Mouse (Mus musculus) adrenal gland (tissue): Measurements from ENCODE around the gene Gm813.

ENCODE experiments used
- intact Hi-C: fragments of 180-260 bp; cut with DNase I; formaldehyde crosslinking; loops from one replicate; pipeline ENCODE4 v1.15.1; 2025
- long read RNA-seq, 2 experiments: library from polyadenylated mRNA; unstranded; transcript quantifications; one replicate each; pipeline ENCODE4 v2.0.0; 2020; ENCODE audit warnings: borderline replicate concordance in 1 of 2; ENCODE audit not compliant: insufficient replicate concordance in 1 of 2

Gene Gm813
- long read RNA-seq, experiment 1: 0 reads
- long read RNA-seq, experiment 2: 0 reads

DNA sequence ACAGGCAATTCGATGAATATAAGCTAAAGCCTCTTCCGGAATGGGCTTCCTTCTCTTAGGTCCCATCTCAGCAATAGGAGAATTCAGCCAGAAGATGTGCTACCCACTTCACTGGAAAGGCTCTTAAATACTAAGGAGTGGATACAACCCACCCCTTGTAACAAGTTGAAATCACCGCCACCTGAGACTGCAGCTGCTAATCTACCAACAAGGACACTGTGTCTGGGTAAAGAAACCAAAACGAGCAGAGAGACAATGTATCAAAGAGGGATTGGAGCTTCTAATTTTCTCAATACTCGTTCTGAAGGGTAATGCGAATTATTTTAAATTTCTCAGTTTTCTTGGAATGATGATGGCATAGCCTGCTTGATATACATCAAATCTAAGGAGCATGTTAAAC, at the start of gene Gm813:
Gm813 (minus strand) TSS at position 101 of the 400 bp plus-strand sequence.
- intact Hi-C loops: no loop called here

DNA sequence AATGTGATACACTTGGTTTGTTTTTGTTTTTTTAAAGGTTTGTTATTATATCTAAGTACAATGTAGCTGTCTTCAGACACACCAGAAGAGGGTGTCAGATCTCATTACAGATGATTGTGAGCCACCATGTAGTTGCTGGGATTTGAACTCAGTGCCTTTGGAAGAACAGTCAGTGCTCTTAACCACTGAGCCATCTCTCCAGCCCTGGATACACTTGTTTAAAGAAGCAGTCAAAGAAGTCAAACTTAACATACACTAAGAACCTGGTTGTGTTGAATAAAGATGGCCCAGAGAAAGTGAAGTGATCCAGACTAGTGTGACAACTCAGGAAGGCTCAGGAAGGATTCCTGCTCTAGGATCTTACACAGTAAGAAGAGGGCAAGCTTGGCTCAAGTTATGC, 48.4 kb upstream of the Gm813 start:
- intact Hi-C loops: loop anchor here (10.0 kb wide), 1 partner anchor 370 kb away; no protein-coding TSS in a partner anchor

DNA sequence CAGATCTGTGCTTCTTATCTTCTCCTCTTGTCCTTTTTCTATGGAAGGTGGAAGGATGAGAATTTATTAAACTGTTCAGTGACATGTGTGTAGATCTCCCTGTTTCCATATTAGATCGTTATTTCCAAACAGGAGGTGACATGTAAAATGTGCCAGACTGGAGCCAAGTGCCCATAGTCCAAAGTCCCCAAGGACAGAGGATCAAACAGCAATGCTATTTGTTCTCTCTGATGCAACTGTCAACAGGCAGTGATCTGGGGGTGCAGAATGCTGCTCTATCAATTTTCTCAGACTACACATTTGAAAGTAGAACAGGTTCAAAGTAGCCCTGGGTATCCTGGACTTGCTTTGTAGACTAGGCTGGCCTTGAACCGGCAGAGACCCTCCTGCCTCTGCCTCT, 47.0 kb upstream of the Gm813 start:
- intact Hi-C loops: loop anchor here (10.0 kb wide), 1 partner anchor 369 kb away; no protein-coding TSS in a partner anchor

DNA sequence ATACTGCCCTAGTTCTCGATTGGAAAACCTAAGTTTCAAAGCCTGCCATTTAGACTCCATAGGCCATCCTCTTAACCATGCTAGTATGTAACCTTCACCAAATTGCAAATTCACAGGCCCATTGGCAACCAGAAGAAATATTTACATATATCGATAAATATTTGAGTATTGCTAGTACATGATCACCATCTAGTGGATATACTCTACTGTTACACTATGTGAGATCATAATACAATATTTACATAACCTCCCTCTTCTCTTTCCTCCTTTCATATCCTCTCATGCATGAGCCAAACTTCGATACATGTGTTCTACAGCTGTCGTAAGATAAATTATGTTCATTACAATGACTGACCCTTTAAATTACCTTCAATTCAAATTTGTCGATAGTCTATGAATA, 46.2 kb upstream of the Gm813 start:
- intact Hi-C loops: loop anchor here (10.0 kb wide), 1 partner anchor 368 kb away; no protein-coding TSS in a partner anchor

DNA sequence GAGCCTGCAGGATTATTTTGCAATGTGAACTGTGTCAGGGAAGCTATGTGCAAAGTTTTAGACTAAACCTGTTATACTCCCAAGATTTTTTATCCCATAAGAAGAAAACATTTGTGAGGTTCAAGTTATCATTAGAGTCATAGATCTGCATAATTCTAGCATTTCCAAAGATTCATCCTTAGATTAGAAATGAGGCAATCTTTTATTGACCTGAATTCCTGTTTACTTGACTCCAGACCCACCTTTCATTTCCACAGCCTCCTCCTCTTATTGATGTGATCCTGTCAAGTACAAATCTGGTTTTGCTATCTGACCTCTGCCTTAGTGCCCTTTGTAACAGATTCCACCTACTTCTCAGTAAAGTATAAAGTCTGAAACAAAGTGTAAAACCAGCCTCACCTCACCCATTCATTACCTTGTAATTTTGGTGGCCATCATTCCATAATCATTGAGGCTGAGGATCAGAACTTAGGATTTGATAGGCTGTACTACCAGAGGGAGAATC, 45.6 kb upstream of the Gm813 start:
- intact Hi-C loops: loop anchor here (10.0 kb wide), 1 partner anchor 368 kb away; no protein-coding TSS in a partner anchor

DNA sequence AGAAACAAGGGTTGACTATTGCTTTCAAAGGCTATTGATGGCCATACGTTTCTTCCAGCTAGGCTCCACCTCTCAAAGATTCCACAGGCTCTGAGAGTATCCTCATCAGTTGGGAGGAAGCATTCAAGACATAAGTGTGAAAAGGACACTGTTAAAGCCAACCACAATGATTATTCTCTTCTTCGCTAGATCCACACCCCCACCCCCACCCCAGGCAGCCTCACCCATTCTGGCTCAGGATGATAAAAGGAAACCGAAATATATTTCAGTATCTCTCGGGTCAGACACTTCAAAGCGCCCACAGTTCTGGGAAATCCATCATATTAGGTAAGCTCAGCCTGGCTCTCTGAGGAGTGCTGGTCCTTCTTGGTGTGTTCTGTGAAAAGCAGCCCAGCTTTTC, 45.0 kb upstream of the Gm813 start:
- intact Hi-C loops: loop anchor here (10.0 kb wide), 1 partner anchor 367 kb away; no protein-coding TSS in a partner anchor

DNA sequence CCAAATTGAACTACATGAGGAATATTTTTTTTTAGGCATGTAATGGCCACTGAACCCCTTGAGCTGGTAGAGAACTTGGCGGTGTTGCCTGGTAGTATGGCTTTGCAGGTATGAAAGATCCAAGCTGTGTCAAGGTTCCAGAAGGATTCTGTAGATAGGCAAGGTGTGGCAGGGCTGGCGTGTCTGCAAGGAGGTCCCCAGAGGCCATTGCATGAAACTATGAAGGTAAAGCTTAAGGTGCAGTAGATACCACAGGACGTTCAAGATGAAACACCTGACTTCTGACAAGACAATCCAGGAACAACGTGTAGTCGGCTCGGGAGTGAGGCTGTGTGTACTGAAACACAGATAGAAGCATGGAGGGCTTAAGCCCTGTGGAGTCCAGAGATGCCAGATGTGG, 41.9 kb upstream of the Gm813 start:
- intact Hi-C loops: no loop called here

DNA sequence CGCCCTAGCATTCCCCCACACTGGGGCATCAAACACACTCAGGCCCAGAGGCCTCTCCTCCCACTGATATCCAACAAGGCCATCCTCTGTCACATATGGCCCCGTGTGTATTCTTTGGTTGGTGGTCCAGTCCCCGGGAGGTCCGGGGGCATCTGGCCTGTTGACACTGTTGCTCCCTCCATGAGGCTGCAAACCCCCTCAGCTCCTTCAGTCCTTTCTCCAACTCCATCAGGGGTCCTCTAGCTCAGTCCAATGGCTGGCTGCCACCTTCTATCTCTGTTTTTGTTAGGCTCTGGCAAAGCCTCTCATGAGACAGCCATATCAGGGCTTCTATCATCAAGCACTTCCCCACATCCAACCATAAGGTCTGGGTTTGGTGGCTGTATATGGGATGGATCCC, 39.7 kb upstream of the Gm813 start:
- intact Hi-C loops: no loop called here

DNA sequence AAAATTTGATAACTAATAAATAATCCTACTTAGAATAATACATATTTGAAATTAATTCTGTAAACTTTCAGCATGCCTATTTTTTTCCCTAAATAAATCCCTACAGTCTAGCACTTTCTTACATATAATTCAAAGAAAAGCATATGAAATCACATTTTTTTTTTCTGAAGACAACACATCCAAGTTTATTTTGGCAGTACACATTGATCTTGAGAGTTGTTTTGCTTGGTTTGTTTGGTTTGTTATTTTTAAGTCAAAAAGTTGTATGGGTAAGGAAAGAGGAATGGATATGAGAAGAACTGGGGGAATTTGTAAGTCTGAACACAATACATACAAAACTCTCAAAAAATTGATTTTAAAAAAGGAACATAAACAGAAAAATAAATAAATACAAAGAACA, 39.0 kb upstream of the Gm813 start:
- intact Hi-C loops: no loop called here

DNA sequence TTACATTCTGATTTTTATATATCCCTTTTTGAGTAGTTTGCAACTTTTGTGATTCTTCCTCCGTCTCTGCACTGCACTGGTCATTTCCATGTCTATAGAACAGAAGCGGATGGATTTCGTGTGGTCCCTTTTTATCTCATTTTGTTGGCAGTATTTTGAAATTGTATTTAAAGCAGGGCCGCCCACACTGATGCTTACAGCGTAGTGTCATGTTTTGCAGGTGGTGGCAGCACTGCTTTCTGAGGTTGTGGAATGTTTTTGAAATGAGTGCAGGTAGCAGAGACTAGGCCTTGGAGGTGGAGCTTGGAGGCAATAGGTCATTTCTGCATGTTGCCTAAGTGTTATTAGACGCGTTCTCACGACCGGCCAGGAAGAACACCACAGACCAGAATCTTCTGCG, 33.2 kb upstream of the Gm813 start:
- intact Hi-C loops: no loop called here

DNA sequence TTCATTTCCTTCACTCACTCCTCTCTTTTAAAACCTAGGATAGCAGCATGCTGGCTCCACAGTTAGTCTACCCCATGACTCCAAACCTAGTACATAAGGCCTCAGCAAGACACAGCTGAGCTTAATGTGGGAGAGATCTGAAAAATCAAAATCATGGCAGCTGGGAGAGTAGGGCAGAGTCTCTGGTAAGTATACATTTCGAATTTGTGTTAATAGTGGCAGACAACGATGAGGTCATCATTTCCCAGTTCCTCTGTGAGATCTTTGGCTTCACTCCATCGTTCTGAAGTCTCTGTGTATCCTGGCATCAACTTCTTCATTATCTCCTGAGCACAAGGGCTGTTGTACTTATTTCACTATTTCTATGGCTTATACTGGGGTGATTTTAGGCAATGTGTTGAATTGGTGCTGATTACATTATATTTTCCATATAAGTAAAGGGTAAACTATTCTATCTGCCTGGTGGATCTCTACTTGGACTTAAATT, 22.0 kb upstream of the Gm813 start, which contains the start of gene E330017A01Rik:
E330017A01Rik (minus strand) TSS at position 51 of the 487 bp plus-strand sequence.
- intact Hi-C loops: no loop called here

DNA sequence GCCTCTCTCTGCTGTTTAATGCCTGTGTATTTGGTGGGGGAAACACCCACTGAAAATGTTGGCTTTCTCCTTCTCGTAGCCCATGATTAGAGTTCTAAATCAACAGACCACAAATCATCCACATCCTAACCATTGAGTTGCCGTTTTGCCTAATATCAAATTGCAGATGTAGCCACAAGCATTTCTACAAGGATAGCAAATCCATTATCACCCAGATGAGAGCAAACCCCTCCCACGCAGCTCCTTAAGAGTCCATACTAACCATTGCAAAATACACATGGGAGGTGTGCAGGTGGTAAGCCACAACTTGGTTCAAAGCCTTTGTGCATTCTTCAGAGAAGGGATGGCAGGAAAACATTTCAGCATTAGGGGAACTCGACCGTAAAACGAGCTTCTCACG, 21.2 kb upstream of the Gm813 start:
- intact Hi-C loops: no loop called here

DNA sequence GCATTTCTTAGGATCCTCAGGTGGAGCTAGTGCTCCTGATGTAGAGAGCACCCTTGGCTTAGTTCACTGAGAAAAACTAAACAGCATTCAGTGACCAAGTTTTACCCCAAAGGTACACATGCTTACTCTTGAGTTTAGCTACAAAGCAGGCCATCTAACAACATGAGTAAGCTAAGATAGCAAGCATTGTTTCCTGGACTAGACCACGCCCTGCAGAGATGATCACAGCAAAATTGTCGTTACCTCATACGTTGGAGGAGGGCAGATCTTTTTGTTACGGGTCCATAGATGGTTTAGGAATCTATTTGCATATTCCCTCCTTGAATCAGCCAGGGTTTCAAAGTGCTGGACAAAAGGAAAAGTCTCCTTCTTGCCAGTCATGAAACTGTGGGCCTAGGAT, 20.7 kb upstream of the Gm813 start:
- intact Hi-C loops: no loop called here

DNA sequence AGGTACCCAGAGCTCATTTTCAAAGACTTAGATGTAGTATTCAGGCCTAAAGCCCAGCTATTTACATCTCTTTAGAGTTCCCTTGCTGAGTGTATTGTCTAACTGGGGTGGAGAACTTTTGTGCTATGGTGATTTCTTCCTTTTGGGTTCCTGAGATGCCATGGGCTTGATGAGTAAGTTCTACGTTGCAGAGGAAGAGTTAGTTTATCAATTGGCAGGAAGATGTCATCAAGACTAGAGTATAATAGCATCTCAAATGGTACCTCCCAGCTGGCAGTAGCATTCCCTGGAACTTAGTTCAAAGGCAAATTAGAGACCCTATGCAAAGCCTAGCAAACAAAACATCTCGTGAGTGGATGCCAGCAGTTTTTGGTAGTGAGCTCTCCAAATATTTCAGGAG, 19.1 kb upstream of the Gm813 start:
- intact Hi-C loops: no loop called here

DNA sequence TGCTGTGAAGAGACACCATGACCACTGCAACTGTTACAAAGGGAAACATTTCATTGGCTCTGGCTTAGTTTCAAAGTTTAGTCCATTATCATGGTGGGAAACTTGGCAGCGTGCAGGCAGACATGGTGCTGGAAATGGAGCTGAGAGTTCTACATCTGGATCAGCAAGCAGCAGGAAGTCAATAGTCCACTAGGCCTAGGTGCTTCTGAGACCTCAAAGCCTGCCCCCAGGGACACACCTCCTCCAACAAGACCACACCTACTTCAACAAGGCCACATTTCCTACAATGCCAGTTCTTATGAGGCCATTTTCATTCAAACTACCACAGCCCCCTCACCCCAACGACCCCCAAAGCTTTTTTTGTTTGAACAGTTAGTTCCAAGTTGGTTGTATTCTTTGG, 13.0 kb upstream of the Gm813 start:
- intact Hi-C loops: loop anchor here (5.0 kb wide), 1 partner anchor 773 kb away; no protein-coding TSS in a partner anchor

DNA sequence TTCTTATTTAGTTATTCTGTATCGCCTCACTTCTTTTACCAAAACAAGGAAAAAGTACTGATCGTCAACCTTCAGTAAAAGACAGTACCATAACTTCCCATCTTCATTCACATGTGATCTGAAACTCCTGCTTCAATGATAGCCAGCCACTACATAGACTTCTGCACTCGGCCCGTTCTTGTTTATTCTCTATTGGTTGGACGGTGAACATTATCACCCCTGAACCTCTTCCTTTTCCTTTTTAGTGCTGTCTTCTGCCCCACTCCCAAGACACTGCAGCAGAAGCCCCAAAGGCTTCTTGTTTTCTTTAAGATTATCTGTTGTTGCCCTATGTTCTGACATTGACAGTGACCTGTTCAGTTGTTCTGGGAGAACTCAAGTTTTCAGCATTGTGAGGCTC, 12.2 kb upstream of the Gm813 start:
- intact Hi-C loops: loop anchor here (5.0 kb wide), 1 partner anchor 773 kb away; no protein-coding TSS in a partner anchor

DNA sequence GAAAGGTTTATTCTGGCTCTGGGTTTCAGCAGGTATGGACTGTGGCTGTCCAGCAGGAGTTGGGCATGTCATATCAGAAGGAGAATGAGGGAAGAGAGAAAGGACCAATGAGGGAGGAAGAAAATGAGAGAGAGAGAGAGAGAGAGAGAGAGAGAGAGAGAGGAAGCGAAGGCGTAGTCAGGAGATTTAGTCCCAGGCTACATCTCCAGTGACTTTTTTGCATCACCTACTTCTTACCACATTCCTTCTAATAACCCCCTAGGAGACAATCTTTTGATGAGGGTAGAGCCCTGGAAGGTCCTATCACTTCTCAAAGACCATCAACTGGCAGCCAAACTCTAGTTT, 11.5 kb upstream of the Gm813 start:
- intact Hi-C loops: loop anchor here (5.0 kb wide), 1 partner anchor 774 kb away; no protein-coding TSS in a partner anchor

DNA sequence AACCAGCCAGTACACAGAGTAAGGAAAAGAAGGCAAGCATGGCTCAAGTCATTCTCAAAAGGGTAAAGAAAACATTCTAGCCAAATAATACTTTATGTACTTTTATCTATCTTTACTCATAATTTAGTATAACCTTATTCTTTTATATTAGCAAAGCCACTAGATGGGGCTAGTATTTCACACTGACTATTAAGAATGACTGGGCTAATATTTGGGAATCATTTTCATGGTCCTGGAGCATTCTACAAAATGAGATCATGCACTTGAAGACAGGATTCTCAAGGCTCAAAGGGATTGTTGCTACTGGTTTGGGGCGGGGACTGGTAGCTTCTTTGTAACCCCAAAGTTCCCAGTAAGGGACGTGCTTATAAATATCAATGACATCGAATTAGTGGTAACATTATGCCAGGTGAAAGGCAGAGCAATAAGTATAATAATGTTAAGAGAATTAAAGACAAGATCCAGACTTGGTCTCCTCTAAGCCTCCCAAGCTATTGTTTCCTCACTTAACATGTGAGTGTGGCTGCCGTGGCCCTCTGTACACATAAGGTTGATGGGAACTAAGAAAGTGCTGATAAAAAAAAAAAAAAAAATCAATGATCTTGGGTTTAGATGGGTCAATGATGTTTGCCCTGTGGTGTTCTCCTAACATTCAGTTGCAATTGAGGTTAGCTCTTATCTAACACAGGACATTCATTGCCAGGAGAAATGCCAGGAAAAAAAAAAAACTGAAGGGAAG, 11.0 kb upstream of the Gm813 start:
- intact Hi-C loops: loop anchor here (5.0 kb wide), 1 partner anchor 775 kb away; no protein-coding TSS in a partner anchor

DNA sequence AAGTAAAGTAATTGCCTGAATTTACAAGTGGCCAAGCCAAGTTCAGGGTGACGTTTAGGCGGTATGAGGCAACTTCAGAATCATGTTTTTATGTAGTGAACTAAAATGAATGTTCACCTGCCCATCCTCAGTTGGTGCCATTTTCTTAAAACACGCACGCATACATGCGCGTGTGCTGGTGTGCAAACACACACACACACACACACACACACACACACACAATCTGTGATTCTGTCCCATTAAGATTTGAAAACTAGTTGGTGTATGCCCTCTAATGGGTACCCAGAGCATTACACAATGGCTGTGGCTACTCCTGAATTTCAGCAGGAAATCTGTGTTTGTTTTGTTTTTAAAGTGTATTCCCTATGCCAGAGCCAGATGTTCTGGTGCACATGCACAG, 7.2 kb upstream of the Gm813 start:
- intact Hi-C loops: loop anchor here (1.0 to 2.0 kb wide), 4 partner anchors 57 to 325 kb away; no protein-coding TSS in a partner anchor

DNA sequence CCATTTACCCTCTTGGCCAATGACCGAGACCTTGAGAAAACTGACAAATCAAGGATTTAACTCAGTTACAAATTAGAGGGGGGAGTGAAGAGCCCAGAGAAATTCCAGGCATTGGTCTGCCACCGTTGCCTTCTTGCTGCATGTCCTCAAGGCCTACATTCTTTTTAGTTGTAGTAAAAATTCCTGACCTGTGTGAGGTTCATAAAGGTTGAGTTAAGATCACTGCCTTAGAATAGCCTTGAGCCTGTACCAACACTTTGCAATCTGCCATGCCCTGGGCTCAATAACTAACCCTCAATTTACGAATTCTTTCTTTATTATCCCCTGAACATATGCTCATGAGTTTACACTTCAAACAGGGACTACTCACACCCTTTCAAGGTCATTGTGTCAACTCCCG, 6.3 kb upstream of the Gm813 start:
- intact Hi-C loops: loop anchor here (2.0 kb wide), 1 partner anchor 160 kb away; no protein-coding TSS in a partner anchor

DNA sequence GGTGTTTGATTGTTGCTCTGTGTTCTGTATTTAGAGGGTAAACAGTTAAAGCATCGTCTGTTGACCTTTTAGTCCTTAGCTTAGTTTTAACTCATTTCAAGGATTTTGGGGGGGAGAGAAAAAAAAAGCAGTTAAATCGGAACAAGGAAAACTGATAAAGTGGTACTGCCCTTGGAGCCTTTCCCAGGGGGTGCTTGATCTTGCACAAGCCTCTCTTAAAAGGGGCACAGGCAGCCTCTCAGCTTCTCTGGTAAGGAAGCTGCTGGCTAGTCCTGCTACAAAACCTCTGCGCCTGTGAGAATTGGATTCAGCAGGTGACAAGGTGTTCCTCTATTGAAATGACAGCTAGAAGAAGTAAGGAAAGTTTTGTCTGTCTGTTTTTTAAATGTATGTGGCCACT, 5.6 kb upstream of the Gm813 start:
- intact Hi-C loops: loop anchor here (2.0 kb wide), 1 partner anchor 160 kb away; no protein-coding TSS in a partner anchor

DNA sequence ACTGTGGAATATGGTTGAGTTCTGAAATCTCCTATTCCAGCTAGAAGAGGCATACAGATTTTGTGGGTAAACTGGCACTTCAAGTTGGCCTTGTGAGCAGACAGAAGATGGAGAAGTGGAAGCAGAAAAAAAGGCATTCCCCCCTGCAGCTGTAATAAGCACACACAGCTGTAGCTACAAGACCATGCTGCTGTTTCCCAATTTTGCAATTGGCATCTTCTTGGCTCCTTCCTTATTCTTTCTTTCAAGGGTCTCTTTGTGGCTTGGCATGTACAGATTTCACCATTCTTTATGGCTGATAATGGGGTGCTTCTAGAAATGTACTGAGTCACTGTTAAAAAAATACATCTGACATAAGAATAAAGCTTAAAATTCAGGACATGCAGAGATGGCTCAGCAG, 568 bp upstream of the Gm813 start:
- intact Hi-C loops: no loop called here
